Mouse (Mus musculus) liver, embryonic 14.5 days (tissue): ENCODE results near the gene Lrrc75a.

ENCODE experiments used
- CTCF ChIP-seq: IDR thresholded peaks from 2 replicates; pipeline ENCODE4 v1.5.1; 2016; ENCODE audit warnings: antibody characterized with exemption, low read depth, control low read depth
- EP300 ChIP-seq: IDR thresholded peaks from 2 replicates; pipeline ENCODE4 v1.6.1; 2016; ENCODE audit warnings: antibody characterized with exemption, low read depth

GRCm38 (mm10) chr11:62610304-62610703, 38.0 kb downstream of the Lrrc75a start:
- TF ChIP-seq CTCF (no peak), EP300 (no peak)
